14 mouse cellular contexts compared by ENCODE assay signal in the genomic region with DNA sequence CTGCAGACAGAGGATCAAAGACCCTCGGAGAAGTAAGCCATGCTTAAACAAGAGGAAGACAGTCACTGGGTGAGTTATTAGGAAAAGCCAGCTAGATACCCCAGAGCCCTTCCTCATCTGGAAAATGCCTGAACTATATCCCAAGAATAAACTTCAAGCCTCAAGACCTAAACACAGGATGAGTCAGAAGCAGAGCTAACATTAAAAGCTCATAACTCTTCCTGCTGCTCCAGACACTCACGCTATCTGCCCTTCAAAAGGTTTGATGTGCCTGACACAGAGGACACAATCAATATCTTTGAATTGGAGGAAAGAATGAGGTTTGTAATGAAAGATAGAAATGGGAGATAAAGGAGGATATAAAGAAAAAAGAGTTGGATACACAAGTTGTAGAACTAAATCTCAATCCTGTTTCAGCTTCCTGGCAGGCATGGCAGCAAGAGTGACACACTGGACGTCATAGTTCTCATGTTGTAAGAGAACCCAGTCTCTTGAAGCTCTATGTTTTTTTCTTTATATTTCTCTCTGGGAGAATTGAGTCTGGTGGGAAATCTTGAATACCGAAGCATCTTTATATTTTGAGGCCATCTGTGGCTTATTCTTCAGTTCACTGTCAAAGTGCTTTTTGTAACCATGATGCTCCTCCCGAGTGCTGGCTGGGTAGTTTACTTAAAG. TPM values are rescaled to one million over a fixed set of nuclear protein-coding genes. Genes with fewer than 3 reads are reported as not detected.
DNase-seq lines count a peak whose midpoint lies in the region; ATAC-seq lines count a peak whose summit lies in the region.
"Had no signal": no experiment of that assay in that cellular context is flagged by ENCODE, and none has a peak within 500 bp of the region (broad histone marks: within the 10 kb centered on the region; RNA-seq: fewer than 3 reads in every experiment).

No protein-coding gene starts in this region.

- peaks cover 37% of the 10 kb centered on the region for H3K4me1 ChIP-seq in hindbrain, embryonic 12.5 days
- H3K4me1 ChIP-seq in hindbrain, embryonic 11.5 days (replicated peaks; ENCODE audit: control insufficient read depth, insufficient read depth, low read length) = peaks cover 4% of the 10 kb centered on the region; the same call in 1 of the 2 replicates
- peaks cover 29% of the 10 kb centered on the region for H3K4me1 ChIP-seq in midbrain, embryonic 13.5 days (replicated peaks)
- peaks cover 9% of the 10 kb centered on the region for H3K4me1 ChIP-seq in midbrain, embryonic 16.5 days (ENCODE audit: control insufficient read depth, insufficient read depth, low read length)
- H3K4me1 ChIP-seq in stomach, embryonic 15.5 days = peaks cover 40% of the 10 kb centered on the region

- H3K36me3 ChIP-seq in hindbrain, embryonic 12.5 days = no peaks in the 10 kb centered on the region
- no peaks in the 10 kb centered on the region for H3K36me3 ChIP-seq in hindbrain, embryonic 11.5 days (ENCODE audit: control insufficient read depth, insufficient read depth, low read length)
- H3K36me3 ChIP-seq in midbrain, embryonic 13.5 days = no peaks in the 10 kb centered on the region
- no peaks in the 10 kb centered on the region for H3K36me3 ChIP-seq in midbrain, embryonic 16.5 days (ENCODE audit: control insufficient read depth, insufficient read depth, low read length)
- H3K36me3 ChIP-seq in stomach, embryonic 15.5 days = no peaks in the 10 kb centered on the region
- H3K36me3 ChIP-seq: liver, embryonic 13.5 days had no signal

- H3K4me2 ChIP-seq in hindbrain, embryonic 12.5 days (replicated peaks) = no peak overlapping the region
- no peak overlapping the region for H3K4me2 ChIP-seq in hindbrain, embryonic 11.5 days (replicated peaks; ENCODE audit: low read depth, low read length)
- no peak overlapping the region for H3K4me2 ChIP-seq in midbrain, embryonic 13.5 days (replicated peaks)
- H3K4me2 ChIP-seq in midbrain, embryonic 16.5 days (ENCODE audit: low read length) = no peak overlapping the region
- peak overlapping the region; percentile 40 for H3K4me2 ChIP-seq in stomach, embryonic 15.5 days
- H3K4me2 ChIP-seq: liver, embryonic 13.5 days had no signal

- H3K27ac ChIP-seq in hindbrain, embryonic 12.5 days = peak overlapping the region; percentile 66
- no peak overlapping the region for H3K27ac ChIP-seq in hindbrain, embryonic 11.5 days (ENCODE audit: low read depth, low read length)
- H3K27ac ChIP-seq in midbrain, embryonic 13.5 days = 0 out of 2 replicates have a peak overlapping the region, but pooled peaks have one; percentile 25
- H3K27ac ChIP-seq in midbrain, embryonic 16.5 days (ENCODE audit: low read length) = no peak overlapping the region
- peak overlapping the region; percentile 76 for H3K27ac ChIP-seq in stomach, embryonic 15.5 days
- H3K27ac ChIP-seq: liver, embryonic 13.5 days had no signal

- H3K9me3 ChIP-seq in hindbrain, embryonic 12.5 days (replicated peaks) = no peaks in the 10 kb centered on the region
- no peaks in the 10 kb centered on the region for H3K9me3 ChIP-seq in hindbrain, embryonic 11.5 days (ENCODE audit: control insufficient read depth, low read length)
- H3K9me3 ChIP-seq in midbrain, embryonic 13.5 days = no peaks in the 10 kb centered on the region
- no peaks in the 10 kb centered on the region for H3K9me3 ChIP-seq in midbrain, embryonic 16.5 days (replicated peaks; ENCODE audit: control insufficient read depth, low read length, poor library complexity, severe bottlenecking)
- no peaks in the 10 kb centered on the region for H3K9me3 ChIP-seq in stomach, embryonic 15.5 days
- H3K9me3 ChIP-seq: liver, embryonic 13.5 days had no signal

- H3K27me3 ChIP-seq in hindbrain, embryonic 12.5 days = no peaks in the 10 kb centered on the region
- no peaks in the 10 kb centered on the region for H3K27me3 ChIP-seq in hindbrain, embryonic 11.5 days (ENCODE audit: control insufficient read depth, insufficient read depth, low read length)
- no peaks in the 10 kb centered on the region for H3K27me3 ChIP-seq in midbrain, embryonic 13.5 days
- no peaks in the 10 kb centered on the region for H3K27me3 ChIP-seq in midbrain, embryonic 16.5 days (ENCODE audit: control insufficient read depth, insufficient read depth, low read depth, low read length)
- no peaks in the 10 kb centered on the region for H3K27me3 ChIP-seq in stomach, embryonic 15.5 days (replicated peaks)
- H3K27me3 ChIP-seq: liver, embryonic 13.5 days had no signal

- no peak overlapping the region for H3K9ac ChIP-seq in hindbrain, embryonic 12.5 days
- no peak overlapping the region for H3K9ac ChIP-seq in hindbrain, embryonic 11.5 days (ENCODE audit: low read depth, low read length)
- no peak overlapping the region for H3K9ac ChIP-seq in midbrain, embryonic 13.5 days (replicated peaks)
- H3K9ac ChIP-seq in midbrain, embryonic 16.5 days (ENCODE audit: low read depth, low read length) = no peak overlapping the region
- H3K9ac ChIP-seq in stomach, embryonic 15.5 days = no peak overlapping the region
- H3K9ac ChIP-seq: liver, embryonic 13.5 days had no signal

- no peak overlapping the region for H3K4me3 ChIP-seq in hindbrain, embryonic 12.5 days
- no peak overlapping the region for H3K4me3 ChIP-seq in hindbrain, embryonic 11.5 days (ENCODE audit: low read depth, low read length)
- no peak overlapping the region for H3K4me3 ChIP-seq in midbrain, embryonic 13.5 days (replicated peaks)
- no peak overlapping the region for H3K4me3 ChIP-seq in midbrain, embryonic 16.5 days (ENCODE audit: low read depth, low read length)
- H3K4me3 ChIP-seq in stomach, embryonic 15.5 days (replicated peaks) = no peak overlapping the region
- H3K4me3 ChIP-seq: liver, embryonic 13.5 days had no signal

- ATAC-seq in hindbrain, embryonic 12.5 days (ENCODE audit: low FRiP score) = no peak
- no peak for ATAC-seq in hindbrain, embryonic 11.5 days (ENCODE audit: low FRiP score)
- no peak for ATAC-seq in midbrain, embryonic 13.5 days
- ATAC-seq in midbrain, embryonic 16.5 days = no peak
- no peak for ATAC-seq in stomach, embryonic 15.5 days (ENCODE audit: insufficient read depth, low FRiP score, low read depth)
- ATAC-seq in monocyte, adult 5-6 weeks (replicated peaks; ENCODE audit: insufficient number of reproducible peaks, low FRiP score, low TSS enrichment, poor library complexity, severe bottlenecking) = no peak
- ATAC-seq: forebrain, embryonic 14.5 days had no signal

- DNase-seq in embryo, embryonic 10.5 days (ENCODE audit: low spot score) = peak; percentile 22
- no peak for DNase-seq in embryo, embryonic 11 days
- no peak for DNase-seq in hindbrain, embryonic 11.5 days (ENCODE audit: low spot score)
- DNase-seq: adrenal gland, postnatal 14 days; cerebellum, adult 8-10 months; liver, embryonic 13.5 days; retina, postnatal 1 day had no signal

- WGBS in hindbrain, embryonic 12.5 days = 25% methylated on average over 5 of the region's 5 CpGs
- 38% methylated on average over 5 of the region's 5 CpGs for WGBS in hindbrain, embryonic 11.5 days
- 20% methylated on average over 5 of the region's 5 CpGs for WGBS in midbrain, embryonic 13.5 days
- WGBS in midbrain, embryonic 16.5 days = 18% methylated on average over 5 of the region's 5 CpGs
- WGBS in stomach, embryonic 15.5 days = 18% methylated on average over 5 of the region's 5 CpGs

RNA-seq across cellular contexts. Expression of a gene that starts 37.6 kb away (rescaled TPM):
- not detected in 2 replicates for polyA plus RNA-seq in hindbrain, embryonic 12.5 days (2016; fragmentation: Nextera tagmentation; extraction: Ambion mirVana)
- not detected in 2 replicates for polyA plus RNA-seq in hindbrain, embryonic 11.5 days (2014; fragmentation: Nextera tagmentation; extraction: Ambion mirVana)
- not detected in 2 replicates for polyA plus RNA-seq in midbrain, embryonic 13.5 days (2015; fragmentation: Nextera tagmentation; extraction: Ambion mirVana)
- polyA plus RNA-seq in midbrain, embryonic 16.5 days (2015; fragmentation: Nextera tagmentation; extraction: Ambion mirVana) = 0.41 and 3.2 TPM in 2 replicates
- not detected in 2 replicates for polyA plus RNA-seq in stomach, embryonic 15.5 days (2015; fragmentation: Nextera tagmentation; extraction: Ambion mirVana)
- total RNA-seq in monocyte, adult 5-6 weeks (2017) = not detected in 3 replicates
- total RNA-seq: adrenal gland, postnatal 14 days; granulocyte monocyte progenitor cell, adult 5-6 weeks had no signal
- polyA plus RNA-seq: forebrain, embryonic 14.5 days; liver, embryonic 13.5 days had no signal

Comparison
In these comparisons a context has a peak if more than half of its experiments do, and no peak if none do; other contexts are left out.
1. H3K27ac ChIP-seq: peak in hindbrain, embryonic 12.5 days (single experiment), midbrain, embryonic 13.5 days (single experiment) and stomach, embryonic 15.5 days (single experiment); none in hindbrain, embryonic 11.5 days (single experiment) and midbrain, embryonic 16.5 days (single experiment).